Mouse (Mus musculus) spleen, postnatal 14 days (tissue): ENCODE measurements around the gene Klk1.
A peak's percentile ranks its signal among the peaks of the same experiment; 100 is the strongest.

ENCODE experiments used
- DNase-seq, 2 experiments: peaks; one replicate each; pipeline ENCODE4 v3.0.0; 2021 to 2022; ENCODE audit warnings: low spot score in 2 of 2

Gene Klk1

DNA sequence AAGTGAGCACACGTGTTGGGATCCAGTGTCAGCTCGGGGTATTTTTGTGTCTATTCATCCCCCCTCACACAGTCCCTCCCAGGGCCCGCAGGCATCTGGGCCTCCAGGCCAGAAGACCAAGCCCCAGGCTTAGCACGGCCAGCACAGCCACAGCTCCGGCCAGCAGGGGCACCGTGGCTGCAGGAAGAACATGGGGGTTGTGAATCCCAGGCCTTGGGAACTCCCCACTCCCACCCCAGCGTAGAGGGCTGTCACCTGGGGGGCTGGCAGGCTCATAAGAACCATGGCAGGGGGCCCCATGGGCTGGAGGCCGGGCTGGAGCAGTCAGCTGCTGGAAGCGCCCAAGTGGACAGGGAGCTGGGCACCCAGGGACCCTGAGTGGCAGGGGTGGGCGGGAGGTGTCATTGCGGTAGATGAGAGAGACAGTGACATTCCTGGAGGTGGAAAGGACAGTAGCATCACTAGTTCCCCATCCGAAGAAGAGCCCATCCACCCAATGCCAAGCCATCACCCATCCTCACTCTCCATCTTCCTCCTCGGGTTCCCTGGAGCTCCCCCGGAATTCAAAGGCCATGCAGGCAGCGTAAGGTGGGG is 28.0 kb downstream of the Klk1 start:
- no peak for DNase-seq

DNA sequence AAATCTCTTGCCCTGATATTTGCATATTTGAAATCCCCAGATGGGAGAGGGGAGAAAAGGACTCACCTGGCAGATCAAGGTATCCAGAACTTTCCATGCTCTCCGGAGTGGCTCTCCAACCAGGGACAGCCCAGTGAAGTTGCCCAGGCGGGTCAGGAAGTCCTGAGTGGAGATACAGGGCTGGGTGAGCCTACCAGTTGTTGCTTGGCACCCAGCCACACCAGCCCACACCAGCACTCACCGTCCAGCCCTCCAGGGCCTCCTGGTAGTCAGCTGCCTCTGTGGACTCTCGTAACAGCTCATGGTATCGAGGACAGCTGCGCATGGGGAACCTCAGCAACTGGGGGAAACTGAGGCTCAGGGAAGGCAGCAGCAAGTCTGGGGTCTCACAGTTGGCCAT is 29.8 kb downstream of the Klk1 start:
- no peak for DNase-seq

DNA sequence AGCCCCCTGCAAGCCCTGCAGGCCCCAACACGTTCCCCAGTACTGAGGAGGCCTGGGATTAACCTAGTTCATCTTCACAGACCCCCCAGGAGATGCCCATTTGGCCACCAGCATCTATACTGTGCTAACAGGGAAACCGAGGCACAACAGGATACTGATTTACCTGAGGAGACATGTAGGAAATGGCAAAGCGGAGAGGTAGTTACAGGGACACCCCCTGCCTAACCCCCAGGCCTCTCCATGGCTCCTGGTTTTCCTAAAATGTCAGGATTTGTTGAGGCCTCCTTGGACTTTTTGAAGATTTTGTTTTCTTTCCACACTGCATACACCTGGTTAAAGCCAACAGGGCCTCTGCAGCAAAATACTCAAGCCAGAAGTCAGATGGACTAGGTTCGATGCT is 32.1 kb downstream of the Klk1 start, which contains the start of gene Acp4:
TSS of gene Acp4 (minus strand) at position 101 of the 400 bp plus-strand sequence.
- no peak for DNase-seq

DNA sequence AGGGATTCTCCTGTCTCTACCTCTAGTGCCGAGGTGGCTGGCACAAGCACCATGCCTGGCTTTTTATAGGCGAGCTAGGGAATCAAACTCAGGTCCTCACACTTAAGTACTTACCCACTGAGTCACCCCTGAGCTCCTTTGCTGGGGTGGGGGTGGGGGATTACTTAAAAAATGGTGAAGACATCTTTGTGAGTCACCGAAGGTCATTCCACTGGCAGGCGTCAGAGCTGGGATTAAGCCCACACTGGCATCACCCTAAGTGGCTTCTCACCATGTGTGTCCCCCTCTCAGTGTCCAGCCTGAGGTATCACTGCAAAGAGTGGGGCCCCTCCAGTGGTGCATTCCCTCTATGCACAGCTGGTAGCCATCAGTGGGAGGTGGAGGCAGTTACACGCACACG is 35.2 kb downstream of the Klk1 start:
- no peak for DNase-seq

DNA sequence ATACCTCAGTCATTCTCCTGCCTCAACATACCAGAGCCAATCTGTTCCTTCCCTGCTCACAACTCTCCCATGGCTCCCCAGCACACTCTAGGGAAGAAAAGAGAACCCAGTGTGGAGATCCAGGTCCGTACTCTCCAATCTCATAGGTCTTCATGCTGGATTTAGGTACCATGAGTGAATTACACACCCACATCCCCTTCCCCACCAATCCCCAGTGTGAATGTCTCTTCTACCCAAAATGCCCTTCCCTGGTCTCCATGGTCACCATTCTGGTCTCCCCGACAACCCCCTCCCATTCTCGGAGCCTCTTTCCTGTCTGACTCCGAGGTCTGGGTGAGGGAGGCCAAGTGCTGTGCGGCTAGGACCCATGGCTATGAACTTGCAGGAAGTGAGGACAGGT is 36.0 kb downstream of the Klk1 start, which contains the start of gene Gm15517:
TSS of gene Gm15517 (plus strand) at position 301 of the 400 bp plus-strand sequence.
- DNase-seq = no peak

DNA sequence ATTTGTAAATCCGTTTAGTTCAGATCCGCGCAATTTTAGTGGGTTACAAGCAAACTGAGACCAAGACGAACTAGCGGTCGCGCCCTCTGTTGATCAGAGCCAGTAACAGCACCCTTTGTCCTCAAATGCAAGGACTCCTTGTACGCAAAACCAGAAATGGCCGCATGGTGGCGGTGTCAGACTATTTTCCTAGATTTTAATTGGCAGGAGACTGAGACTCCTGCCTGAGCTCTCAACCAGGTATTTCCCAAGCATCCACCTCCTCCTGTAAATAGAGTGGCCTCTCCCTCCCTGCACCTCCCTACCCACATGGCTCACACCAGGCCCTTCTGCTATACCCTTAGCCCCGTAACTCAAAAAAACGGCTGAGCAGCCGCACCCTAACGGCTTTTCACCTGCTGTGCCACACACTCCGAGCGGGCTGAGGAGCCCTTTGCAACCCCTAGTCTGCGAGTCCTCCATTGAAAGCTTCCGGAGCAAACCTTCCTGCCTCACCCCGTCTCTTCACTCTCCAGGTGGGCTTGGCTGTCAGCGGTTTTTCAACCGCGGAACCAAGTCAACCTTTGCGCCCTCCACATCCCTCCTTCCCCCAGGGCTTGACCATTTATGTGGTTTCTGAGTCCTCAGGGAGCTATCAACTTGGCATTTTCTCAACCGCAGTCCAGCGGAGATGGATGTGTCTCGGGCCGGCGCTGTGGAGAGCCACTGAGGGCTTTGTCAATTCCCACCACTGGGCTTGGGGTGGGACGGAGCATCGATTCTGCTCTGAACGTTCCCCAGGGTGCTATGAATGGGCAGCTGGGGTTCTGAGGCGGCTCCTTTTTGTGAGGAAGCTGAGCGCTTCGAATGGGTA is 37.9 kb downstream of the Klk1 start:
- peak; percentile 82 to 89 for DNase-seq

DNA sequence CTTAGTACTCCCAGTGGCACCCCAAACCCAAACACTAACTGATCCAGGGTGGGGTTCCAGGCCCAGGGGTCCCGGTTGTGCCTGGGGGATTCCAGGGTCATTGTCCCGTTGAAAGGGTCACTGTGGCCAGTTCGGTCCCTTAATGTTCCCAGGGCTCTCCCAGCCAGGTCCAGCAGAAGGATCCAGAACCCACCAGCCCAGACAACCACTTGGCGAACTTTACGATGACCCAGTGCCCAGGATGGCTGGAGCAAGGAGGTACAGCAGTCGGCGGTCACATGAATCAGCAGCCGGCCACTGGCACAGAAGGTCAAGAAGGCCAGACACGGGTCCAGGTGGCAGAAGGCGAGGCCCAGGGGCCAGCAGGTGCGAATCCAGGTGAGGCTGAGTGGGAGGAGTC is 43.0 kb downstream of the Klk1 start:
- DNase-seq = no peak

DNA sequence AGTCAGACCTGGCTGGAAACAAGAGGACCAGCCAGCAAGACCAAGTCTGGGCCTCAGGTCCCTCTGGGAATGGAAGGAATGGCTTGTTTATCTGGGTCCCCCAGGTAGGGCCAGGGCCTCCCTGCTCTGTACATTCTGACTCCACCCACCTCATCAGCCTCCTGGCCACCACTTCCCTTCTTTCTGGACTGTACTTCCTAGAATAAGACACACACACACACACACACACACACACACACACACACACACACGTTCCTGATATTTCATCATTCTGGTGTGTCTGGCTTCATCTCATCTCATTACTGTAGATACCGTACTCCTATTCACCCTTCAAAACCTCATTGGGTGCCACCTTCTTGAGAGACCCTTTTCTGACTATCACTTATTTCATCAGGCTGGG is 44.2 kb downstream of the Klk1 start:
- DNase-seq = no peak

DNA sequence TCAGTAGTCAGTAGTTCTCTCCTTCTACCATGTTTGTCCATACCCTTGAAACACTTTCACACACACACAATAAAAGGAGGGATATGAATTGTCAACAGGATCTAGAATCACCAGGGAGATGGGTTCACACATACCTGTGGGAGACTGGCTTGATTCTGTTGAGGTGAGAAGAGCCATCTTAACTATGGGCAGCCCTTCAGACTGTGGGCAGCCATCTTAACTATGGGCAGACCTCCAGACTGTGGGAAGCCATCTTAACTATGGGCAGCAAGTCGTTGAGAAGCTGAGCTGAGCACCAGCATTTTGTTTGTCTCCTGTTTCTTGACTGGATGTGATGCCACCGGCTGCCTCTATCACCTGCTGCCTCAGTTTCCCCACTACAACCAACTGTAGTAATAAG is 46.1 kb downstream of the Klk1 start:
- no peak for DNase-seq

DNA sequence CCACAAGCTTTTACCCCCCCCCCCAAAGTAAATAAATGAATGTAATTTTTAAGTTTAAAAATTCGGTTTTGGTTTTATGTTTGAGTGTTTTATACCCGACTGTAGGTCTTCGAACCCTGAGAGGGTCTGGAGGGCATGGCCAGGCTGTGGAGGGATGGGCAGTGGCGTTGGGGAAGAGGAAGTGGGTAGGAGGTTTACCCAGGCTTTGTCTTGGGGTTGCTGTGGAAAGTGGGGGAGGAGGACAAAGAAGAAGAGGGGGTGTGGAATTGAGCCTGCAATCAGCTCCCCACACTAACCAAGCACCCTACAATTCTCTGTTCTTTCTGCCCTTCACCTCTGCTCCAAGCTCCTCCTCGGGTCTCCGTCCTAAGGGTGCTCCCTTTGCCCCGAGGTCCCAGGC is 47.4 kb downstream of the Klk1 start:
- no peak for DNase-seq

DNA sequence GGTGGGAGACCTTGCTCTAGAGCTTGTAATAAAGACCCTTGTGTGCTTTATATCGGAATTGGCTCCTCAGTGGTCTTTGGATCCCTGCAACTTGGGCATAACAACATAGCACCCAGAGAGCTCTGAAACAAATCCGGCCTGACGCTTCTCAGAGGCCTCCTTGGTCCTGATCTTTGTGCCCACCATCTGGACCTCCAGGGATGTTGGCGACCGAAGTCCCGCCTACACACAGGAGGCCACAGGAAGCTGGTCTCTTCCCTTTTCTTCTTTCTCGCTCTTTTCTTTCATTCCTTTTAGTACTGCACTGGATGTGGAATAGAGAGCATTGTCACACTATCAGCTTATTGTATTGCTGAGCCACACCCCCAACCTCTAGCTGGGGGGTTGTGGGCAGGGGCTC is 48.3 kb downstream of the Klk1 start:
- no peak for DNase-seq

DNA sequence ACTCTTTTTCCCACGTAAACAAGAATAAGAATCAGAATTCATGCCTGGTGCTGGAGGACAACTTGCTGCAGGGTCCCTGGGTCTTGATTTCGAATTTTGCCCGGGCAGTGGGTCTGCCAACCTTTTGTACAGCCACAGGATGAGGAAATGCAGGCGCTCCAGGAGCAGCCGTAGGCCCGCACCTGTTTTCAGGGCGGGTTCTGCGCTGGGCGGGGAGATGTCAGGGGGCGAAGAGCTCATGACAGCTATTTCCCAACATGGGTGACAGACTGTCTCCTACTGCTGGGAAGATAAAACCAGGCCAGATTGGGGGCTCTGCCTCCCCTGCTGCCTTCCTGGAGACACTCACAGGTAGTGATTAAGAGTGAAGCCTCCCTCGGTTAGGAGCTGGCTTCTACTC is 48.9 kb downstream of the Klk1 start:
- no peak for DNase-seq

DNA sequence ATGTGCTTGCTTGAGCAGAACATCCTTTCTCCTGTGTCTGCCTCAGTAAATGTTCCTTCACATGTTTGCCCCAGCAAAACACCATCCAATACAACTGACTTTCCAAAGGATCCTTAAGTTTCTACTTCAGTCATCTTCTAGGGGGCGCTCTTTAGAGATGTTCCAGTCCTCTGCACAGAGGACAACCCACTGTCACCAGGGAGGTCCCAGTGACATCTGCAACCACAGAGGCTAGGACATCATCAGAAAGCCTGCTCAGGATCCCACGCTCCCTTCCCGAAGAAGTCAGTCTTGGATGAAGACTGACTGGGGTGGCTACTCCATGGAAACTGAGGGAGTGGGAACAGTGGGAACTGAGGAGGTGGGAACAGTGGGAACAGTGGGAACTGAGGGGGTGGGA is 50.4 kb downstream of the Klk1 start:
- no peak for DNase-seq

DNA sequence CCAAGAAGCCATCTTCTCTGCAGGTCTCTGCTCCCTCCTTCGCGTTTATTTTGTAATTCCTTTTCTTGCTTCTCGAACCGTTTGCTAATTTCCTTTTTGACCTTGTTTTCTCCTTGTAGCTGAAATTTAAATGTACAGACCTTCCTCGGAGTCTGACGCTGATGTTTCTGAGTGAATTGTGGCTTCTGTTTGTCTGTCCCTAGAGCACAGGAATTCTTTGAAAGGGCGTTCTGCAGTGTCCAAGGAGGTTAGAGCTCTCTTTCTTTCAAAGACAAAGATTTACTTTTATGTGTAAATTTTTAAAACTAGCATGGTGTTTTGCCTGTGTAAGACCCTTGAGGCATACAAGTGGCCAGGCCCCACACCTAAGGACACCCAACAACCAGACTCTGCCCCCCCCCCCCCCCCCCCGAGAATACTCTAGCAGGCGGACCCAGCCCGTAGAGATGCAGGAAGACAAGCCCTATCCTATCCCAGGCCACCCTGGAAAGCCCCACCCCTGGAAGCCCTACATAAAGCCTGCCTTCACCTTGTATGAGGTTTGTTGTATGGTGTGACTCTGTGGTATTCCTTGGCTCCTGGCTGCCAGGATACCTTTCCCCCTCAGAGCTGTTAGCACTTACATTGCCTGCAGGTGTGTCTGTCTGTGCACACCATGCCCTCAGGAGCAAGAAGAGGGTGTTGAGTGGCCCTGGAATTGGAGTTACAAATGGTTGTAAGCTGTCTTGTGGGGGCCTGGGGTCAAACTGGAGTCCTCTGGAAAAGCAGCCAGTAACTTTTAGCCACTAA is 51.5 kb downstream of the Klk1 start:
- no peak for DNase-seq

DNA sequence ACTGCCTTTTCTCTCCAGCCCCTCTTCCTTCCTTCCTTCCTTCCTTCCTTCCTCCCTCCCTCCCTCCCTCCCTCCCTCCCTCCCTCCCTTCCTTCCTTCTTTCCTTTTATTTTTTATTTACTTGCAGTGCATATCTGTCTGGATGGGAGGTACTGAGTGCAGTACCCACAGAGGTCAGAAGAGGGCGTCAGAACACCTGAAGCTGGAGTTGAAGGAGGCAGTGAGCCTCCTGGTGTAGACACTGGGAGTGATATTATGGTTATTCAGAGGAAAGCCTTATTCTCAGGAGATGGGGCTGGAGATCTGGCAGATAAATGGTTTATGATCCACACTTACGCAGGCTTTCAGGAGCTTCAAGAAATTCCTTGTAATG is 52.1 kb downstream of the Klk1 start:
- peak in 1 of 2 experiments; percentile 23 for DNase-seq
